Mouse (Mus musculus) 3134 (cell line): ENCODE results near the gene Gm10160.

Source experiments
- DNase-seq: peaks from one replicate; pipeline ENCODE4 v3.0.0-alpha.2; 2011; ENCODE audit warnings: low spot score; ENCODE audit not compliant: insufficient read length; ENCODE audit errors: extremely low read depth

The Gm10160 gene

DNA sequence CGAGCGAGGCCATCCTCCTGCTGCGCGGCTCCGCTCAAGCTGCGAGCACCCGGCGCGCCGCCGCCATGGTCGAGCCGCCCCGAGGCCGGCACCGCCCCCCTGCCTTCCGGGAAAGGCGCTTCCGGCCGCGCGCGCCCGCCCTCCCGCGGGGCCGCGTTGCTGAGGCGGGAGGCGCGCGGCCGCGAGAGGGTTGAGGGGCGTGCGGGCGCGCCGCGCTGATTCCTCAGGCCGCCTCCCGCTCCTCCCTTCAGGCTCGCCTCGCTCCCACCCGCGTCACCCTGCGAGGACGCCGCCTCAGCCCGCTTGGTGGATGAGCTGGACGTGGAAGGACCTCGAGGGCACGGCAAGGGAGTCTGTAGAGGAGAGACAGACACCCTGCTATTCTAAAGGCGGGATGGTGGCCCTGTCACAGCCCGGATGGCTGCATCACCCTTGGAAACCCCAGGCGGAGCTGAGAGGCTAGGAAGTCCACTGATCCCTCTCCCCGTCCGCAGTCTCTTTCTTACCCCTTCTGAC lies 26.2 kb downstream of the Gm10160 start, which contains the start of gene Btbd1:
Btbd1 (minus strand) TSS at position 53 of the 516 bp plus-strand sequence.
- peak; percentile 84 for DNase-seq

- peak; percentile 70 for DNase-seq
These were observed 26.8 kb downstream of the Gm10160 start for GRCm38 (mm10) chr7:81828681-81829378.

- peak; percentile 16 for DNase-seq
These were observed 27.6 kb downstream of the Gm10160 start for GRCm38 (mm10) chr7:81827806-81828667.

- no peak for DNase-seq
These were observed 30.2 kb downstream of the Gm10160 start for GRCm38 (mm10) chr7:81825381-81825780.

- no peak for DNase-seq
These were observed 30.7 kb downstream of the Gm10160 start for GRCm38 (mm10) chr7:81824906-81825305.

- no peak for DNase-seq
These were observed 49.5 kb downstream of the Gm10160 start for GRCm38 (mm10) chr7:81806067-81806466.
